Mouse (Mus musculus) A20 (cell line): Measurements from ENCODE around the gene Nr1h4.

ENCODE experiments used
- DNase-seq: peaks from one replicate; pipeline ENCODE4 v3.0.0-alpha.2; 2011; ENCODE audit warnings: low read depth, low spot score

The Nr1h4 gene

GRCm38 (mm10) chr10:89434509-89435210 lies 98.7 kb downstream of the Nr1h4 start:
- DNase-seq: no peak

GRCm38 (mm10) chr10:89432743-89433142 lies 100.6 kb downstream of the Nr1h4 start:
- no peak for DNase-seq

- DNase-seq: no peak
Observed at GRCm38 (mm10) chr10:89430751-89431150, 102.6 kb downstream of the Nr1h4 start.

- DNase-seq: no peak
Observed at GRCm38 (mm10) chr10:89424800-89425393, 108.5 kb downstream of the Nr1h4 start.

- DNase-seq: no peak
Observed at GRCm38 (mm10) chr10:89424217-89424616, 109.2 kb downstream of the Nr1h4 start.

- DNase-seq: no peak
Observed at GRCm38 (mm10) chr10:89423164-89423778, 110.1 kb downstream of the Nr1h4 start.

- DNase-seq: no peak
Observed at GRCm38 (mm10) chr10:89422504-89423158, 110.8 kb downstream of the Nr1h4 start.

- no peak for DNase-seq
Observed at GRCm38 (mm10) chr10:89417966-89418365, 115.4 kb downstream of the Nr1h4 start.

- DNase-seq: no peak
Observed at GRCm38 (mm10) chr10:89415478-89415877, 117.9 kb downstream of the Nr1h4 start.

GRCm38 (mm10) chr10:89407551-89407950 lies 125.8 kb downstream of the Nr1h4 start:
- DNase-seq: peak; percentile 10

GRCm38 (mm10) chr10:89406733-89407484 lies 126.5 kb downstream of the Nr1h4 start:
- DNase-seq: no peak

- no peak for DNase-seq
Observed at GRCm38 (mm10) chr10:89404936-89405335, 128.4 kb downstream of the Nr1h4 start.
